Mouse (Mus musculus): ENCODE measurements at regions not wholly inside any gene's neighbourhood (a gene's known extent, or its start where the extent isn't known, plus 50 kb on each side); places are given as distances from the start of the nearest gene placed in this dataset.

DNA sequence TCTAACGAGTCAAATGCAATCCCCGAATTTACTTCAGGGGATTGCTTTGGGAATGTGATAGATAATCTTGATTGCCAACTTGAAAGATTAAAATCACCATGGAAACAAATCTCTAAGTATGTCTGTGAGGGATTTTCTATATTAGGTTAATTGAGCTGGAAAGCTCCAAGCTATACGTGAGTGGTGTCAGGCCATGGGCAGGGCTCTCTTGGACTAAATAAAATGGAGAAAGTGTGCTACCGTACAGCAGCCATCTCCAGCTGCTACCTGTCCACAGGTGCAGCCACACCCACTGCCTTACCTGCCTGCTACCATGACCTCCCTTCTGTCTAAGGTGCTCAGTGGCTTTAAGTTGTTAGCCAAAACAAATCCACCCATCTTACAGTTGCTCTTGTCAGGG, 345.0 kb upstream of the Sphkap start:
- H3K9ac ChIP-seq = no peak overlapping the region
- peaks cover 21% of the 10 kb centered on the region for H3K4me1 ChIP-seq (replicated peaks)
- H3K27ac ChIP-seq = 0 out of 2 replicates have a peak overlapping the region, but pooled peaks have one; percentile 1
- H3K4me3 ChIP-seq = no peak overlapping the region
- no peaks in the 10 kb centered on the region for H3K9me3 ChIP-seq
- no peak for ATAC-seq (ENCODE audit: low FRiP score)
- 57% methylated on average over 4 of the region's 4 CpGs for WGBS
- no peaks in the 10 kb centered on the region for H3K36me3 ChIP-seq
- H3K27me3 ChIP-seq = no peaks in the 10 kb centered on the region
- H3K4me2 ChIP-seq = no peak overlapping the region

DNA sequence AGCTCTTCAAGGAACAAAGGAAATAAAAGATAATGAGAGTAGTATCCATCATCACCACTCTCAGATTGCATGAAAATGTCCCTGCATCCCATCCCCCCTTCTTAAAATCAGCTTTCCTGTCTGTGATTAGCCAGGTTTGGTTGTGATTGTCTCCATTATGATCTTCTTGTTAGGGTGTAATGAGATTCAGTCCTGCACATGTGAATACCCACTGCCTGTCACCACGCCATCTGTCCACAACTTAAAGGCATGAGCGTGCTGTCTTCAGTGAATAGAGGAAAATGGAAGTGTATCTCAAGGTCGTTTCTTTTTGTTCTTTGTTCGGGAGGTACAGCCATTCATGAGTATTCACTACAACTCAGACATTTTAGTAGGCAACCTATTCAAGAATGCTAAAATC, 341.0 kb upstream of the Sphkap start:
- H3K27me3 ChIP-seq = no peaks in the 10 kb centered on the region
- peak; percentile 52; the same call in 1 of the 2 replicates for ATAC-seq (ENCODE audit: low FRiP score)
- WGBS = 21% methylated on average over 4 of the region's 4 CpGs
- no peaks in the 10 kb centered on the region for H3K36me3 ChIP-seq
- no peak overlapping the region for H3K9ac ChIP-seq
- H3K4me1 ChIP-seq (replicated peaks) = peaks cover 36% of the 10 kb centered on the region
- H3K4me2 ChIP-seq = no peak overlapping the region
- peak overlapping the region; percentile 90 for H3K27ac ChIP-seq
- no peak overlapping the region for H3K4me3 ChIP-seq
- H3K9me3 ChIP-seq = no peaks in the 10 kb centered on the region

- WGBS = 28% methylated on average over 3 of the region's 3 CpGs
- ATAC-seq (ENCODE audit: low FRiP score) = peak; percentile 57
- Histone ChIP-seq H3K9me3 (no peaks in the 10 kb centered on the region), H3K4me3 (no peak overlapping the region), H3K9ac (no peak overlapping the region), H3K4me1 (replicated peaks) (peaks cover 31% of the 10 kb centered on the region), H3K4me2 (no peak overlapping the region), H3K27me3 (no peaks in the 10 kb centered on the region), H3K27ac (peak overlapping the region; percentile 73), H3K36me3 (no peaks in the 10 kb centered on the region)
Observed at GRCm38 (mm10) chr1:83748061-83748460, 340.1 kb upstream of the Sphkap start.

GRCm38 (mm10) chr1:83747412-83747811, 339.4 kb upstream of the Sphkap start:
- no peak overlapping the region for H3K4me2 ChIP-seq
- no peaks in the 10 kb centered on the region for H3K9me3 ChIP-seq
- H3K4me1 ChIP-seq (replicated peaks) = peaks cover 26% of the 10 kb centered on the region
- H3K9ac ChIP-seq = no peak overlapping the region
- H3K27me3 ChIP-seq = no peaks in the 10 kb centered on the region
- WGBS = 94% methylated on average over 3 of the region's 3 CpGs
- no peak overlapping the region for H3K4me3 ChIP-seq
- ATAC-seq (ENCODE audit: low FRiP score) = no peak
- H3K27ac ChIP-seq = peak overlapping the region; percentile 73
- no peaks in the 10 kb centered on the region for H3K36me3 ChIP-seq

GRCm38 (mm10) chr1:83746036-83746435, 338.0 kb upstream of the Sphkap start:
- ATAC-seq (ENCODE audit: low FRiP score) = peak; percentile 84
- H3K27ac ChIP-seq = peak overlapping the region; percentile 70
- no peak overlapping the region for H3K4me2 ChIP-seq
- no peak overlapping the region for H3K4me3 ChIP-seq
- H3K27me3 ChIP-seq = no peaks in the 10 kb centered on the region
- peaks cover 26% of the 10 kb centered on the region for H3K4me1 ChIP-seq (replicated peaks)
- H3K9ac ChIP-seq = no peak overlapping the region
- H3K9me3 ChIP-seq = no peaks in the 10 kb centered on the region
- H3K36me3 ChIP-seq = no peaks in the 10 kb centered on the region
- WGBS = 26% methylated on average over 6 of the region's 6 CpGs

DNA sequence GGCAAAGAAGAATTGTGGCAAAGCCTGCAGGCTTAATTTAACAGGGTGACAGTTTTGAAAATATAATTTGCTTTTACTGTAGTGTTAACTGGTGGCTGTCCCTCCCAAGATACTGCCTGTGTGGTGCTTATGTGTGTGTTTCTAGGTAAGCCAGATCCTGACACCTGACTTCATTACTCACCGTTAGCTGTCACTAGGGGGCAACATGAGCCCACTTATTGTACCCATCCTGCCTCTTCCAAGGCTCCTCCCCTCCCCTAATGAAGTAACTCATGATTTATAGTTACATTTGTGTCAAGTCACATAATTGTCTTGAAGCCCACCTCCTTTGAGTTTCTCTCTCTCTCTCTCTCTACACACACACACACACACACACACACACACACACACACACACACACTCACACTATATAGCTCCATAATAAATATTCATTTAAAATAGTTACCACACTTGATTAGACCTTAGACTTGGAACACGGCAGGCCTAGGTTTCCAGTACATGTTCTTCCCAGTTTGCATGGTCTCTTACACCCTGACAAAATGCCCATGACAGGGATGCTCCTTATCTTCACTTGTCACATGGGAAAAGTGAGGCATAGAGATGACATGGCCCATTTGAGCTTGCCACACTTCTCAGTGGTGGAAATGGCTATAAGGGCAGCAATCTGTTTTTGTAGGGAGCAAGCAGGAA, 328.6 kb upstream of the Sphkap start:
- WGBS = 36% methylated on average over 2 of the region's 2 CpGs
- Histone ChIP-seq H3K9me3 (no peaks in the 10 kb centered on the region), H3K4me1 (replicated peaks) (no peaks in the 10 kb centered on the region), H3K4me3 (no peak overlapping the region), H3K36me3 (no peaks in the 10 kb centered on the region), H3K27me3 (no peaks in the 10 kb centered on the region), H3K4me2 (no peak overlapping the region), H3K27ac (no peak overlapping the region), H3K9ac (no peak overlapping the region)
- ATAC-seq (ENCODE audit: low FRiP score) = peak; percentile 90

GRCm38 (mm10) chr1:83731682-83732081, 323.7 kb upstream of the Sphkap start:
- no peak for ATAC-seq (ENCODE audit: low FRiP score)
- 0 out of 2 replicates have a peak, but pooled peaks cover 4% of the 10 kb centered on the region for H3K4me1 ChIP-seq (replicated peaks)
- H3K4me2 ChIP-seq = no peak overlapping the region
- H3K9ac ChIP-seq = no peak overlapping the region
- H3K27ac ChIP-seq = no peak overlapping the region
- H3K9me3 ChIP-seq = no peaks in the 10 kb centered on the region
- H3K4me3 ChIP-seq = no peak overlapping the region
- no peaks in the 10 kb centered on the region for H3K27me3 ChIP-seq
- no peaks in the 10 kb centered on the region for H3K36me3 ChIP-seq
- WGBS = 74% methylated on average over 1 of the region's 1 CpGs

DNA sequence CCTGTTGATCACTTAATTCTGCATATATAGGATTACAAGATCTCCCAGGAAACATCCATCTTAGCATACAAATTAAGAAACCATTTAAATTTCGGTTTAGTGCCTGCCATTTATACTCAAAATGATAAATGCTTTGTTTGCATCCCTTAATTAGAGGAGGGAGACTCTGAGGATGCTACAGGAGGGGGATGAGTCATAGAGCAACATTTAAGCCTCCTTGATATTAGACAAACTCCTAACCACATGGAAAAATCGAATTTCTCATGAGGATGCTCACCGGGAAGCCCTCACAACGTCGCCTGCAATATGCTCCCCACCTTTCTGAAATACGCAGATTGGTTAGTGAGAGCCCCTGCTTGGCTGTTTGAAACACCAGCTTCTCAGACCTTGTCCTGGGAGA, 320.8 kb upstream of the Sphkap start:
- Histone ChIP-seq H3K9me3 (no peaks in the 10 kb centered on the region), H3K9ac (no peak overlapping the region), H3K4me2 (no peak overlapping the region), H3K27ac (peak overlapping the region; percentile 12; the same call in 1 of the 2 replicates), H3K27me3 (no peaks in the 10 kb centered on the region), H3K4me3 (no peak overlapping the region), H3K36me3 (no peaks in the 10 kb centered on the region), H3K4me1 (replicated peaks) (0 out of 2 replicates have a peak, but pooled peaks cover 4% of the 10 kb centered on the region)
- ATAC-seq (ENCODE audit: low FRiP score) = peak; percentile 50; the same call in 1 of the 2 replicates
- 79% methylated on average over 6 of the region's 6 CpGs for WGBS

DNA sequence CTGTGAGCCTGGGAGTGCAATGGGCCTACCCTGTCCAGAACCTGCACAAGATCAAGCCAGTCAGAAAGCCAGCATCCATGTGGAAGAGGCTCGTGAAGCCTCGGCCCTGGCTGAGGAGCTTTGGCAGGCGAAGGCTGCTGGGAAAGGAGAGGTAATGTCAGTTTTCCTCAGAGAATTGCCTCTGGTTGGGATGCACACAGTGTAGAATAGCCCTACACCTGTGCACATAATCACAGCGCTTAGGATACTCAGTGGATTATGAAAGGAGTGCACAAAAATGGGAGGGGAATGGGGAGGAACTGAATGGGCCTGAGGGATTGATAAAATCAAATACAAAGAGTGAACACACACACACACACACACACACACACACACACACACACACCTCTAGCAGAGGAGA, 319.9 kb upstream of the Sphkap start:
- ATAC-seq (ENCODE audit: low FRiP score) = peak; percentile 47
- no peak overlapping the region for H3K4me3 ChIP-seq
- no peaks in the 10 kb centered on the region for H3K9me3 ChIP-seq
- H3K9ac ChIP-seq = no peak overlapping the region
- no peaks in the 10 kb centered on the region for H3K36me3 ChIP-seq
- 84% methylated on average over 4 of the region's 4 CpGs for WGBS
- 0 out of 2 replicates have a peak, but pooled peaks cover 4% of the 10 kb centered on the region for H3K4me1 ChIP-seq (replicated peaks)
- H3K4me2 ChIP-seq = no peak overlapping the region
- no peaks in the 10 kb centered on the region for H3K27me3 ChIP-seq
- no peak overlapping the region for H3K27ac ChIP-seq

DNA sequence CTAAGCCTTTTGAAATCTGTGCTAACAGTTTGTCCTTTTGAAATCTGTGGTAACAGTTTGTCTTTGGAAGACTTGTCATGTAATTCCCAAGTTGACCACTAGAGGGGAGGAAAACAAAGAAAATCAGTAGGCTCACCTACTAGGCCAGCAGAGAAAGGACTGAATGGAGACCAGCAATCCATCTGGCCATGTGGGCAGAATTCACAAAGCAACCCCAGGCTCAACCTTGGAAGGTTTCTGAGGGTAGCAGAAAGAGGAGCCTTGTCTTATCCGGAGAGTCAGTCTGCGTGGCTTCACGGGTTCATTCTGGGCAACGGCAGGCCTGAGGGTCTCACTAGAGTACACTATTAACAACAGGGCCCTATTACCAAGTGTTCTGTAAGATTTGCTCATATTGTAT, 319.2 kb upstream of the Sphkap start:
- no peak overlapping the region for H3K4me3 ChIP-seq
- H3K9me3 ChIP-seq = no peaks in the 10 kb centered on the region
- no peak overlapping the region for H3K27ac ChIP-seq
- WGBS = 82% methylated on average over 4 of the region's 4 CpGs
- no peak overlapping the region for H3K4me2 ChIP-seq
- no peaks in the 10 kb centered on the region for H3K27me3 ChIP-seq
- peak; percentile 57 for ATAC-seq (ENCODE audit: low FRiP score)
- H3K9ac ChIP-seq = no peak overlapping the region
- H3K4me1 ChIP-seq (replicated peaks) = 0 out of 2 replicates have a peak, but pooled peaks cover 4% of the 10 kb centered on the region
- no peaks in the 10 kb centered on the region for H3K36me3 ChIP-seq

GRCm38 (mm10) chr1:83723096-83723495, 315.1 kb upstream of the Sphkap start:
- no peaks in the 10 kb centered on the region for H3K36me3 ChIP-seq
- H3K9ac ChIP-seq = no peak overlapping the region

GRCm38 (mm10) chr1:83720166-83720565, 312.2 kb upstream of the Sphkap start:
- no peak overlapping the region for H3K4me3 ChIP-seq
- no peak for ATAC-seq (ENCODE audit: low FRiP score)
- 85% methylated on average over 1 of the region's 1 CpGs for WGBS

More at GRCm38 (mm10) chr1:83723096-83723495, 315.1 kb upstream of the Sphkap start:
- ATAC-seq (ENCODE audit: low FRiP score) = no peak
- Histone ChIP-seq H3K9me3 (no peaks in the 10 kb centered on the region), H3K4me3 (no peak overlapping the region), H3K4me2 (no peak overlapping the region), H3K27me3 (no peaks in the 10 kb centered on the region), H3K4me1 (replicated peaks) (no peaks in the 10 kb centered on the region), H3K27ac (no peak overlapping the region)
- WGBS = 82% methylated on average over 1 of the region's 1 CpGs

DNA sequence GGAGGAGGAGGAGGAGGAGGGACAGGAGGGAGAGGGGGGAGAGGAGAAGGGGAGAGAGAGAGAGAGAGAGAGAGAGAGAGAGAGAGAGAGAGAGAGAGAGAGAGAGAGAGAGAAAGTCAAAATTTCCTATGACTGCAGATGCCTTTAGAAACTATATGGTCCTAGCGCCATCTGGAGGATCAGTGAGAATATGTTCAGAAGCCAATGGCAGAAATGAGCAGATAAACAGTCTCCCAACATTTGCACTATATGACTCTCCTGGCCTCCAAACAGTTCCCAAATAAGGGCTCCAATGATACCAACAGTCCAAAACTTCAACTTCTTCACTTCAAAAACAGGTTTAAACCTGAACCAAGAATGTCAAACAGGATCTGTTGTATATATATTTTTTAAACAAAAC, 309.1 kb upstream of the Sphkap start:
- Histone ChIP-seq H3K27ac (no peak overlapping the region), H3K36me3 (no peaks in the 10 kb centered on the region), H3K27me3 (no peaks in the 10 kb centered on the region), H3K4me3 (no peak overlapping the region), H3K4me1 (replicated peaks) (no peaks in the 10 kb centered on the region), H3K9ac (no peak overlapping the region), H3K4me2 (no peak overlapping the region), H3K9me3 (no peaks in the 10 kb centered on the region)
- peak; percentile 76; the same call in 1 of the 2 replicates for ATAC-seq (ENCODE audit: low FRiP score)
- whole genome bisulfite sequencing = 0% methylated on average over 1 of the region's 1 CpGs

More at GRCm38 (mm10) chr1:83720166-83720565, 312.2 kb upstream of the Sphkap start:
- no peak overlapping the region for H3K4me2 ChIP-seq
- H3K36me3 ChIP-seq = no peaks in the 10 kb centered on the region
- no peaks in the 10 kb centered on the region for H3K27me3 ChIP-seq
- H3K9me3 ChIP-seq = no peaks in the 10 kb centered on the region
- no peaks in the 10 kb centered on the region for H3K4me1 ChIP-seq (replicated peaks)
- no peak overlapping the region for H3K27ac ChIP-seq
- H3K9ac ChIP-seq = no peak overlapping the region

All from hindbrain, embryonic 13.5 days (tissue).